Mouse (Mus musculus) fibroblast of lung, adult 2 months (primary cell): ENCODE data around the gene Sec24c.
A peak's percentile ranks its signal among the peaks of the same experiment; 100 is the strongest.

Experiments
- DNase-seq: peaks from one replicate; pipeline ENCODE4 v3.0.0-alpha.2; 2011; ENCODE audit warnings: low read depth

The Sec24c gene

DNA sequence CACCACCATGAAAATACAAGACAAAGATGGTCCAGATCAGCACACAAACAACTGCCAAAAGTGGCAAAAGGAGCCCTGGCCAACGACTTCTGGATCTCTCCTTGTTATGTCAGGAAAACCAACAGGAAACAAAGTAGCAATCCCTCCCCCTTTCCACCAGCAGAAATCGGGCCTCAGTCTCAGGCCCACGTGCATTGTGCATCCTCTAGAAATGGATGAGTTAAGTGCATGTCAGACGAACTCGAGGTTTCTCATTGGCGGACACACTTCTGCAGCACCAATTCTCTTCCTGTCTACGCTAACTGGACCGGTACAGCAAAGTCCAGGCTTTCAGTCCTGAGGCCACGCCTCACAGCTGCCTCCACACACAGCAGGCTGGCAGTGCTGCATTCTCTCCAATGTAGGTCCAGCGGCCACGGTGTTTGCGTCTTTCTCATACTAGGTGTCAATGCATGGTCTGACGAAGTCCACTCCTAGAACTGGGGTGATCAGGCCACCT is 61.8 kb downstream of the Sec24c start:
- DNase-seq = no peak

DNA sequence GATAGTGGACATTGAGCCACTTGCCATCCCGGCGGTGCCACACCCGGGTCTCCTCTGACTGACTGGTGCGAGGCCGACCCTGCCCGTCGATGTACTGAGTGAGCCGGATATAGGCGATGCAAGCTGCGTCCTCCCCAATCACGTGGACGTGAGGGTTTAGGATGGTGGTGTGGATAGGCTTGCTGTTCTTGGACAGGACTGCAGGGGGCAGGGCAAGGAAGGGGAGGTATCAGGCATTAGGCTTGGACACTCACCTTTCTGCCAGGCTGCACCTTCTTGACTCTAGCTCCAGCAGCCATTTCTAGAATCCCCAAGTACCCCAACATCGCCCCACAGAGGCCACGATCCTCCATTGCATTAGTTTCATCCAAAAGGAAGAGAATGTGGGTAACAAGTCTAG is 63.2 kb downstream of the Sec24c start:
- peak; percentile 21 for DNase-seq

DNA sequence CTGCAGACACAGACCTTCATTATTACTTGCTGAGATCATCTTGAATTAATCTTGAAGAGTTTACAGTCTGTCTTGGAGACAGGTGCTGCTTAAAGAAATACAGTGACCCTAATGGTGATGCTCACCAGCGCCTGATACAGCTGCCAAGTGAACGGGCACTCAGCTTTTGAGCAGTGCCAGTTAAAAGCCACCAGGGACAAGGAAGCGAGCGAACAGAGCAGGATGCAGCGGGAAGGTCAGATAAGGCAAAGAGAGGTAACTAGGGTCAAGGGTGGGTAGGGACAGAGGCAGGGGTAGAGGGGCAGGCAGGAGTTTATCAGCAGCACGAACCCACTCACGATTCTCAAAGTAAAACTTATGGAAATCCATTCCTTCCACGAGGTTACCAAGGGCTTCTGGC is 64.4 kb downstream of the Sec24c start:
- DNase-seq = no peak

DNA sequence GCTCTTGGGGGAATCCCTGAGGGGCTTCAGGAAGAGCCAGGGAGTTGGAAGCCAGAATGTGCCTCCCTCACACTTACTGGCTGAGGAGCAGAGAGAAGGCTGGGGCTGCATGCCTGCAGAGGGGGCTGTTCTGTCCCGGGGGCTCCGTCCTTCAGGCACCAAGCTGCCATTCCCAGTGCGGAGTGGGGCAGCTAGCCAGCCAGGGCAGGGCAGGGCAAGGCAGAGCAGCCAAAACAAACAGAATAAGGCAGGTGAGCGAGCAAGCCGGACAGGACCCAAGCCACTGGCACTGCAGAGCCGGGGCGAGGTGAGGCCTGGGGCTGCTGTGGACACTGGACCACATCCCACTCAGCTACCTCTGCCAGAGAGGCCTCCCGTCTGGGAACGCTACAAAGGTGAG is 67.2 kb downstream of the Sec24c start:
- DNase-seq = no peak

DNA sequence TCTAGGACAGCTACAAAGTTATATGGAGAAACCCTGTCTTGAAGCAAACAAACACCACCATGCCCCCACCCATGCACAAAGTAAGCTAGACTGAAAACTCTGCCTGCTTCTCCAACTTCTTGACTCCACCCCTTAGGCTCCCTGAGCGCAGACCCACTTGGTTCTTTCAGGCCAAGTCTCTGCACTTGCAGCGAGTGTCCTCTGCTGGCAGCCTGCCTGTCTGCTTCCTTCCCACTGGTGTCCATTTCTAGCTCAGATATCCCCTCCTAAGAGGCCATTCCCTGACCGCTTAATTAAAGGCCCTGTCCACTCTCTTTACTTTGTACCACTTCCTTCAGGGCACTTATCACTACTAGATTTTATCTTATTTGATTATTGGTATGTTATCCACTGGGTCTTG is 69.5 kb downstream of the Sec24c start:
- DNase-seq = no peak
